Mouse (Mus musculus): ENCODE results near the gene Gdpd3. TPM values are rescaled to one million over a fixed set of nuclear protein-coding genes. Genes with fewer than 3 reads are reported as not detected.
A peak's percentile ranks its signal among the peaks of the same experiment; 100 is the strongest.

Gene Gdpd3
- polyA plus RNA-seq, 1 experiment from 2014 or later, result 6.4 TPM

GRCm38 (mm10) chr7:126796350-126796932 lies 30.3 kb downstream of the Gdpd3 start:
- Histone ChIP-seq H3K4me2 (ENCODE audit: low read length) (peak overlapping the region; percentile 71), H3K27me3 (ENCODE audit: insufficient read depth, low read length) (no peaks in the 10 kb centered on the region), H3K36me3 (ENCODE audit: insufficient read depth, low read length) (peaks cover 25% of the 10 kb centered on the region), H3K9me3 (replicated peaks; ENCODE audit: low read length) (no peaks in the 10 kb centered on the region), H3K27ac (no peak overlapping the region), H3K4me3 (replicated peaks; ENCODE audit: low read depth, low read length) (0 out of 2 replicates have a peak overlapping the region, but pooled peaks have one; percentile 75), H3K9ac (ENCODE audit: low read depth, low read length) (no peak overlapping the region), H3K4me1 (replicated peaks; ENCODE audit: insufficient read depth, low read length) (peaks cover 7% of the 10 kb centered on the region)
- WGBS, result 67% methylated on average over 8 of the region's 8 CpGs
- DNase-seq (ENCODE audit: low spot score), result peak; percentile 41
- no peak for ATAC-seq (replicated peaks; ENCODE audit: low FRiP score, low read depth)
- peak; percentile 62 for TF ChIP-seq CTCF (IDR thresholded peaks at IDR 0.05; ENCODE audit: low read depth)

GRCm38 (mm10) chr7:126797411-126798126 lies 31.4 kb downstream of the Gdpd3 start, which contains the start of gene Fam57b:
Gene Fam57b (plus strand): TSS chr7:126797668.
- H3K9ac ChIP-seq (ENCODE audit: low read depth, low read length), result peak within 1 kb of the TSS; percentile 86
- no peaks in the 10 kb centered on the region for H3K27me3 ChIP-seq (ENCODE audit: insufficient read depth, low read length)
- H3K4me3 ChIP-seq (replicated peaks; ENCODE audit: low read depth, low read length), result peak within 1 kb of the TSS; percentile 75
- peak within 1 kb of the TSS; percentile 96 for H3K27ac ChIP-seq
- DNase-seq (ENCODE audit: low spot score) (peak; percentile 46), ATAC-seq (replicated peaks; ENCODE audit: low FRiP score, low read depth) (no peak)
- H3K4me2 ChIP-seq (ENCODE audit: low read length), result peak within 1 kb of the TSS; percentile 71
- H3K4me1 ChIP-seq (replicated peaks; ENCODE audit: insufficient read depth, low read length), result peaks cover 7% of the 10 kb centered on the region
- H3K36me3 ChIP-seq (ENCODE audit: insufficient read depth, low read length), result peaks cover 25% of the 10 kb centered on the region
- TF ChIP-seq CTCF (IDR thresholded peaks at IDR 0.05; ENCODE audit: low read depth), result no peak
- no peaks in the 10 kb centered on the region for H3K9me3 ChIP-seq (replicated peaks; ENCODE audit: low read length)
- WGBS, result 20% methylated on average over 21 of the region's 21 CpGs

GRCm38 (mm10) chr7:126798127-126799049 lies 32.3 kb downstream of the Gdpd3 start:
- DNase-seq (ENCODE audit: low spot score) (peak; percentile 43), ATAC-seq (replicated peaks; ENCODE audit: low FRiP score, low read depth) (no peak)
- H3K4me1 ChIP-seq (replicated peaks; ENCODE audit: insufficient read depth, low read length), result peaks cover 4% of the 10 kb centered on the region; the same call in 1 of the 2 replicates
- TF ChIP-seq CTCF (IDR thresholded peaks at IDR 0.05; ENCODE audit: low read depth), result no peak
- no peaks in the 10 kb centered on the region for H3K27me3 ChIP-seq (ENCODE audit: insufficient read depth, low read length)
- peak overlapping the region; percentile 96 for H3K27ac ChIP-seq
- under 1% methylated on average over 40 of the region's 40 CpGs for WGBS
- peak overlapping the region; percentile 75 for H3K4me3 ChIP-seq (replicated peaks; ENCODE audit: low read depth, low read length)
- H3K9ac ChIP-seq (ENCODE audit: low read depth, low read length), result peak overlapping the region; percentile 86
- no peaks in the 10 kb centered on the region for H3K9me3 ChIP-seq (replicated peaks; ENCODE audit: low read length)
- H3K36me3 ChIP-seq (ENCODE audit: insufficient read depth, low read length), result peaks cover 25% of the 10 kb centered on the region
- H3K4me2 ChIP-seq (ENCODE audit: low read length), result peak overlapping the region; percentile 71

DNA sequence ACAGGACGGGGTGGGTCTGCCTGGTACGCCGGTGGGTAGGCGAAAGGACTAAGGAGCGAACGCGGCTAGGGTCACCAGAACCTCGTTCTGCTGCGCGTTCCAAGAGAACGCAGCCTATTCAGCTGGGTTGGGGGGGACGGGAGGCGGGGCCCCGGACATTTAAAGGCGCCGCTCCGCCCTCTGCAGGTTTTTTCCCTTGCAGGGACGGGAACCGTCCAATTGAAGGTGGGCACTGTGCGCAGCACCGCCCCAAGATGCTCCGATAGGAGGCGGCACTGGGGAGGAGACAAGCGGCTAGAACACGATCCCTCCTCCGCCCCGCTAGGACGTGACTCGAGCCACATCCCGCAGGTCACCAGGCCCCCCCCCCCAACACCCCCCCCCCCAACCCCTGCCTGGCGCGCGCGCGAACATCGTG lies 32.9 kb downstream of the Gdpd3 start:
- H3K4me3 ChIP-seq (replicated peaks; ENCODE audit: low read depth, low read length), result peak overlapping the region; percentile 75
- peak overlapping the region; percentile 86 for H3K9ac ChIP-seq (ENCODE audit: low read depth, low read length)
- peaks cover 4% of the 10 kb centered on the region; the same call in 1 of the 2 replicates for H3K4me1 ChIP-seq (replicated peaks; ENCODE audit: insufficient read depth, low read length)
- peak; percentile 98 for DNase-seq (ENCODE audit: low spot score)
- no peaks in the 10 kb centered on the region for H3K9me3 ChIP-seq (replicated peaks; ENCODE audit: low read length)
- H3K4me2 ChIP-seq (ENCODE audit: low read length), result peak overlapping the region; percentile 71
- H3K36me3 ChIP-seq (ENCODE audit: insufficient read depth, low read length), result peaks cover 19% of the 10 kb centered on the region
- peak; percentile 61 for TF ChIP-seq CTCF (IDR thresholded peaks at IDR 0.05; ENCODE audit: low read depth)
- peak; percentile 92 for ATAC-seq (replicated peaks; ENCODE audit: low FRiP score, low read depth)
- under 1% methylated on average over 28 of the region's 36 CpGs for WGBS
- no peaks in the 10 kb centered on the region for H3K27me3 ChIP-seq (ENCODE audit: insufficient read depth, low read length)
- H3K27ac ChIP-seq, result peak overlapping the region; percentile 96

GRCm38 (mm10) chr7:126799468-126800268 lies 33.5 kb downstream of the Gdpd3 start:
- DNase-seq (ENCODE audit: low spot score) (peak; percentile 97), ATAC-seq (replicated peaks; ENCODE audit: low FRiP score, low read depth) (peak; percentile 89)
- WGBS, result 2% methylated on average over 36 of the region's 38 CpGs
- Histone ChIP-seq H3K27ac (peak overlapping the region; percentile 96), H3K36me3 (ENCODE audit: insufficient read depth, low read length) (peaks cover 18% of the 10 kb centered on the region), H3K4me2 (ENCODE audit: low read length) (peak overlapping the region; percentile 71), H3K9ac (ENCODE audit: low read depth, low read length) (peak overlapping the region; percentile 62), H3K9me3 (replicated peaks; ENCODE audit: low read length) (no peaks in the 10 kb centered on the region), H3K27me3 (ENCODE audit: insufficient read depth, low read length) (no peaks in the 10 kb centered on the region), H3K4me1 (replicated peaks; ENCODE audit: insufficient read depth, low read length) (peaks cover 4% of the 10 kb centered on the region; the same call in 1 of the 2 replicates), H3K4me3 (replicated peaks; ENCODE audit: low read depth, low read length) (peak overlapping the region; percentile 75)
- peak; percentile 38; the same call in 1 of the 2 replicates for TF ChIP-seq CTCF (IDR thresholded peaks at IDR 0.05; ENCODE audit: low read depth)

All from kidney, postnatal 0 days (tissue).